In the genomic region with DNA sequence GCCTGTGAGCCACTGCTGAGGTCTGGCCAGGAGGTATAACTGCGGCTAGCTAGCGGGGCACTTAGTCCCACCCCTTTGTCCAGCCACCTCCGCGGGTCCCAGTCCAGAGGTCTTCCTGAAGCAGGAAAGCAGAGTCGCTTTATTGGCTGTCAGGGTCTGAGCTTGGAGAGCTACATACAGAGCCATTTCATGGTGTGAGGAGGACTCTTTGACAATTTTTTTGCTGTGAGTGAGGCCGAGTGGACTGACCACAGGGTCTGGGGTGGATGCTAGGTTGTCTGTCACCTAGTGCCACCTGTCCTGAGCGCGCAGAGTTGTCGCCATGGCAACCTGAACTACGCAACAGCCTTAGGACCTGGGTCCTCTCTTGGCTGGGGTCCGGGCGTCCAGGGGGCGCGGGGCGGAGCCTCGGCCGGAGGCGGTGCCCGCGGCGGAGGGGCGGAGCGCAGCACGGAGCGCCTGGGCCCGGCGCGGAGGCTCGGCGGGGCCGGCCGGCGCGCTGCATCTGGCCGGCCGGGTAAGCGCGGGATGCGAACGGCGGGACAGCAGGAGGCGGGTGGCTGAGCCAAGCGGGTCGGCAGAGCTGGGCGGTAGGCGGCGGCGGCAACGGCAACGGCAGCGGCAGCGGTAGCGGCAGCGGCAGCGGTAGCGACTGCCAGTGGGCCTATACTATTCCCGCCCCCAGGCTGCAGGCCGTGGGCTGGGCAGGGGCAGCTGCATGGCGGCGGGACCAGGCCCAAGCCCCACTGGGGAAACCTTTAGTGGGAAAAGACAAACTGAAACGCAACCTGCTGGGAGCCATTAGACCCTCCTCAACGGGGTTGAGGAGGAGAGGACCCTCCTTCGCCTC, we compare ENCODE assay signal across 8 mouse cellular contexts. TPM values are rescaled to one million over a fixed set of nuclear protein-coding genes. Genes with fewer than 3 reads are reported as not detected.
DNase-seq lines count a peak whose midpoint lies in the region; ATAC-seq lines count a peak whose summit lies in the region.

A gene (plus strand): TSS at position 489 of the 850 bp plus-strand sequence.

- peaks cover 26% of the 10 kb centered on the region for H3K36me3 ChIP-seq in forebrain, embryonic 12.5 days (replicated peaks)
- peaks cover 20% of the 10 kb centered on the region for H3K36me3 ChIP-seq in midbrain, embryonic 15.5 days (replicated peaks)

- ATAC-seq in forebrain, embryonic 12.5 days (ENCODE audit: low FRiP score) = peak; percentile 81
- peak; percentile 27 for ATAC-seq in midbrain, embryonic 15.5 days (replicated peaks)
- no peak for ATAC-seq in erythroid progenitor cell, adult 5-6 weeks (replicated peaks; ENCODE audit: low FRiP score, poor library complexity, severe bottlenecking)

- H3K4me1 ChIP-seq in forebrain, embryonic 12.5 days = peaks cover 26% of the 10 kb centered on the region
- peaks cover 31% of the 10 kb centered on the region for H3K4me1 ChIP-seq in midbrain, embryonic 15.5 days

- H3K9ac ChIP-seq in forebrain, embryonic 12.5 days = peak within 1 kb of the TSS; percentile 82
- peak within 1 kb of the TSS; percentile 87 for H3K9ac ChIP-seq in midbrain, embryonic 15.5 days

- H3K9me3 ChIP-seq in forebrain, embryonic 12.5 days = no peaks in the 10 kb centered on the region
- H3K9me3 ChIP-seq in midbrain, embryonic 15.5 days = no peaks in the 10 kb centered on the region

- H3K4me2 ChIP-seq in forebrain, embryonic 12.5 days = peak within 1 kb of the TSS; percentile 83
- H3K4me2 ChIP-seq in midbrain, embryonic 15.5 days = peak within 1 kb of the TSS; percentile 79

- no peak within 1 kb of the TSS for H3K27ac ChIP-seq in forebrain, embryonic 12.5 days
- peak within 1 kb of the TSS; percentile 68 for H3K27ac ChIP-seq in midbrain, embryonic 15.5 days

- under 1% methylated on average over 50 of the region's 63 CpGs for WGBS in forebrain, embryonic 12.5 days
- WGBS in midbrain, embryonic 15.5 days = under 1% methylated on average over 63 of the region's 63 CpGs

- DNase-seq in adrenal gland, adult (ENCODE audit: inconsistent age in 2 of 2, low spot score in 1 of 2) = peak; percentile 66 to 78
- DNase-seq in adrenal gland, adult 8-10 months = no peak
- DNase-seq in right cerebral cortex, postnatal 14 days = peak; percentile 44
- DNase-seq in right cerebral cortex, postnatal 36 days (ENCODE audit: low spot score in 2 of 2) = no peak
- DNase-seq in layer of hippocampus, postnatal 10 days (ENCODE audit: low spot score in 2 of 2) = peak; percentile 62 to 77

- peaks cover 19% of the 10 kb centered on the region for H3K27me3 ChIP-seq in forebrain, embryonic 12.5 days
- no peaks in the 10 kb centered on the region for H3K27me3 ChIP-seq in midbrain, embryonic 15.5 days (replicated peaks)

- peak within 1 kb of the TSS; percentile 72 for H3K4me3 ChIP-seq in forebrain, embryonic 12.5 days (replicated peaks)
- H3K4me3 ChIP-seq in midbrain, embryonic 15.5 days = peak within 1 kb of the TSS; percentile 78

RNA-seq across cellular contexts. Expression of the gene that starts here (rescaled TPM):
- 10 to 100 TPM in 2 of 4 experiments, 1 to 10 TPM in 2; 5.1 to 13.1 (median 8.4) TPM for total RNA-seq in adrenal gland, adult 8-10 months (2022)
- polyA plus RNA-seq in forebrain, embryonic 12.5 days (2016; fragmentation: Nextera tagmentation; extraction: Ambion mirVana) = 21.6 and 21.9 TPM in 2 replicates
- total RNA-seq in layer of hippocampus, postnatal 10 days (2021) = 10 to 100 TPM; 30.5 to 33.9 TPM
- 44.9 and 50.6 TPM in 2 replicates for polyA plus RNA-seq in midbrain, embryonic 15.5 days (2015; fragmentation: Nextera tagmentation; extraction: Ambion mirVana)
- total RNA-seq in erythroid progenitor cell, adult 5-6 weeks (2015; ENCODE audit: low replicate concordance) = not detected in 2 replicates
- not detected in 2 replicates for total RNA-seq in erythroid progenitor cell, adult 5-6 weeks (2017; ENCODE audit: low replicate concordance)

Comparison
In these comparisons a context has a peak if more than half of its experiments do, and no peak if none do; other contexts are left out.
1. RNA of the gene that starts here (total RNA-seq): 30.5 to 33.9 TPM in layer of hippocampus, postnatal 10 days and 5.1 to 13.1 TPM in adrenal gland, adult 8-10 months; not detected in erythroid progenitor cell, adult 5-6 weeks; every median in the first group is over 4 times any median in the second.
2. DNase-seq: peak in adrenal gland, adult (2 of 2), right cerebral cortex, postnatal 14 days (single experiment) and layer of hippocampus, postnatal 10 days (2 of 2); none in adrenal gland, adult 8-10 months (single experiment) and right cerebral cortex, postnatal 36 days (0 of 2).